Mouse (Mus musculus) ovary, adult 18-20 months (tissue): ENCODE results near the gene Pank4.

Source experiments
- DNase-seq: peaks from one replicate; pipeline ENCODE4 v3.0.0; 2022; ENCODE audit warnings: low spot score, mixed read lengths

Gene Pank4

DNA sequence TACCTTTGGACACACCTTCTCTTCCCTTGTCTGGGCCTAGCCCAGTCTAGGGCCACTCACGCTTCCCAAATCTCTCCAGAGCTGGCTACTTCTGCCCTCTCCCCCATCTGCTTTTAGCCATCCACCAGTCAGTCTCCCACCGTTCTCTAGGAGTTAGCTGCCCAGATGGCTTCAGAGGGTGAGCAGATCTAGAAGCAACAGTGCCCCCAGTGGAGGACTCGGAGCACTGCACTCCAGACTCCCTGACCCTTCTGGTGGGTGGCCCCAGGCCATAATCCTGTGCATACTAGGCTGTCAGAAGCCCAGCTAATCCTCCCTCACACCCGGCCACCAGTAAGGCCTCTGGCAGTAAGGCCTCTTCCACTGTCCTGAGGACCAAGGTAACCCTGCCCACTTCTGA lies 48.9 kb downstream of the Pank4 start:
- peak; percentile 16 for DNase-seq

GRCm38 (mm10) chr4:155014244-155014643 lies 50.3 kb downstream of the Pank4 start:
- no peak for DNase-seq

DNA sequence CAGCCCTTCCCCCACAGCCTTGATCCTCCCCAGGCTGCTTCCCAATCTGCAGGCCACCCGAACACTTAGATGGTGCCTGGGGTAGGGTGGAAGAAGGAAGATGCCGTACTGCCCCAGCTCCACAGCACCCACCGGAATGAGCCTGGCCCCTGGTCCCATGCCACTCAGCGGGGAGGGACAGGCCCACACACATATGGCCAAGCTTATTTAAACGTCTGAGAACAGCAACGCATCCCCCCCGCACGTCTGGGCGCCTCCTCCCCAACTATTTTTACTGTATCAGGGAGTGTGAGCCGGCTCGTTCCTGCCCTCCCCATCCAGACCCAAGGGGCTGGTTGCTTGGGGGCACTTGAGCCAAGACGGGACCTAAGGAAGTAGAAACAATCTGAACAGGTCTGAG lies 50.9 kb downstream of the Pank4 start:
- no peak for DNase-seq

- DNase-seq, result no peak
Observed at GRCm38 (mm10) chr4:155015550-155015949, 51.6 kb downstream of the Pank4 start.

- DNase-seq, result no peak
Observed at GRCm38 (mm10) chr4:155016807-155017206, 52.9 kb downstream of the Pank4 start.

GRCm38 (mm10) chr4:155017253-155017878 lies 53.4 kb downstream of the Pank4 start:
- no peak for DNase-seq

DNA sequence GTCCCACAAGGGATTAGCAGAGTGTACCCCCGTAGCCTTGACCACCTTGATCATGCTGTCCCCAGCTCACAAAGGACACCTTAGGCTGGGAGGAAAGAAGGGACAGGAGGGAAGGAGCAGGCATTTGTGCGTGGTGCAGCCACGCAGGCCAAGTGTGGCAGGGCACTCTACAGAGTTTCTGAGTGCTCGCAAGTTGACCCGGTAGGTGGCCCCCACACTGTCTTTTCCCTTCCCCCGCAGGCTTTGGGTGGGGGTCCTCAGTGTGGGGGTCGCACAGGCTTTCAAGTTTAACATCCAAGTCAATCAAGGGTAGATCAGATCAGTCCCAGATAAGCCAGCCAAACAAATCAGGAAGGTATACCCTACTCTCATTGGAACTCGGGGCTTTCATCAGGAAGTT lies 54.1 kb downstream of the Pank4 start:
- no peak for DNase-seq

GRCm38 (mm10) chr4:155018601-155019335 lies 54.8 kb downstream of the Pank4 start:
- no peak for DNase-seq

- no peak for DNase-seq
Observed at GRCm38 (mm10) chr4:155019336-155019847, 55.5 kb downstream of the Pank4 start.

- no peak for DNase-seq
Observed at GRCm38 (mm10) chr4:155020141-155020540, 56.2 kb downstream of the Pank4 start.

DNA sequence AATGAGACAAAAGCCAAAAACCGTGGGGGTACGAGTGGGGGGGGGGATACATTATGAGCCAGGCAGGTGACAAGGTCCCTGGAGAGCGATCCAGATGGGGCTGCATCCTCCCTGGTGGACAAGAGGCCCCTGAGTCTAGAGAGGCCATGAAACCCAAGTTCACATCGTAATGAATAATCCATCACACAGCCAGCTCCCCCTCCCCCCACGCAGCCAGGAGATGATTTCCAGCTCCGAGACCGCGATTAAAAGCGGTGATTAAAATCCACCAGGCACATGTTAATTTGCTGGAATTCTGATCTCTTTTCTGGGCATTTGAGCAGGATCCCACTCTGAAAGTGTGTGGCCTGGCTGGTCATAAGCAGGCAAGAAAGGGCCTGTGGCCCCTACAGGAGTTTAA lies 56.9 kb downstream of the Pank4 start:
- no peak for DNase-seq

- DNase-seq, result no peak
Observed at GRCm38 (mm10) chr4:155022228-155022855, 58.4 kb downstream of the Pank4 start.

DNA sequence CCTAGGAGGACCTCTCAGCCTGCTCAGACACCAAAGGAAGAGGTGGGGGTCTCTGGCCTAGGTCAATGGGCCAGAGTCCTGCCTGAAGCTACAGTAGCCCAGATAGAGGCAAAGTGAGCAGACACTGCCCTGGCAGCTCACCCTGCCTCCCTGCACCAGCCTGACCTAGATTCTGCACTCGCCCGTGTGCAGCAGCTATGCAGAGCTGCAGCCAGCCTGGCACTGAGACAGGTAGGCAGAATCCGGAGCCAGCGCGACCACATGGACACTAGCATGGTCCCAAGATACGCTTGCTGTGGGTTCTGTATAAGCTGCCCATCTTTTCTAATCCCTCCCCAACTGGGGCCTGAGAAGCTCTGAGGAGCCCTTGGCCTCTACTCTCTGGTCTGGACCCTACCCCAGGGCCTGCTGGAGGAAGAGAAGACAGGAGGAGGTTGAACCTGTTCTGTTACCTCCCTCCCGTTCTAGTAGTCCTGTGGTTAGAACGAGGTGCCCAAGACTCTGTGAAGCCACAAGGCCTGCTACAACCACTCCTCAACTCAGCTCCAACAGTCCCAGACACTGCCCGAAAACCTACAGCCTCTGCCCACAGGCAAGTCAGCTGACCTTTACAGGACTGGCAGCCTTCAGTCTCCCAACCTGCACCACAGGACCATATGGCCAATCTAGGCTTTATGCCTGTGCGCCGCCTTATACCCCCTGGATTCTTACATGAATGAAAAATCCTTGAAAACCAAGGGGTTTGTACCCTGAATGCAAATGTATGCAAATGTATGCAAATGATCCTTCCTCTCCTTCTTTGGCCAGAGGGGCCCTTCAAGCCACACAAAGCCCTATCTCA lies 60.5 kb downstream of the Pank4 start:
- no peak for DNase-seq
